Mouse (Mus musculus): ENCODE results near the gene Appbp2.

DNA sequence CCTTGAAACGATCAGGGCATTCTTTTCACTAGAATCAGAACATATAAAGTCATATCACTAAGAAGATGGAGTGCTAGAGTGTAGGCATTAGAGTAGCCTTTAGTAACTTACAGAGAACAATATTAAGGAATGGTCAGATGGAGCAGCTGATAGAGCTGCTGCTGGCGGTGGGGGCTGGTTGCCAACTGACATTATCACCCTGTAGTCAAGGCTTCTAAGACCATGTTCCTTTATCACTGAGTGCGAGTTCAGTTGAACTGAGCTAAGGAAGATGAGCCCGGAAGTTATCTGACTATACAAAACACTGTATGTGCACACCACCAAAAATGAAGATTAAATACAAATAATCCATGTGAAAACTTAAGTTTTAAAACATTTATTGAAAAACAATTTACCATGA, 45.8 kb downstream of the Appbp2 start:
- TF ChIP-seq MYOD1 (IDR thresholded peaks at IDR 0.05; ENCODE audit: control insufficient read depth in 1 of 3, insufficient read length in 2 of 3, low read depth in 2 of 3) (no peak), USF1 (IDR thresholded peaks at IDR 0.05; ENCODE audit: low read depth) (no peak), POLR2A (IDR thresholded peaks at IDR 0.05; ENCODE audit: insufficient read length, low read depth) (no peak), CEBPB (IDR thresholded peaks at IDR 0.05; ENCODE audit: insufficient read depth, poor library complexity, severe bottlenecking) (no peak), MAX (IDR thresholded peaks at IDR 0.05; ENCODE audit: low read depth) (no peak), TCF12 (IDR thresholded peaks at IDR 0.05; ENCODE audit: insufficient read depth, poor library complexity, severe bottlenecking) (no peak), E2F4 (IDR thresholded peaks at IDR 0.05; ENCODE audit: insufficient read depth) (no peak), POLR2AphosphoS2 (IDR thresholded peaks at IDR 0.05; ENCODE audit: insufficient read length, low read depth) (no peak)
